Mouse (Mus musculus): ENCODE results near the gene Ephx4. TPM values are rescaled to one million over a fixed set of nuclear protein-coding genes. Genes with fewer than 3 reads are reported as not detected.

Ephx4 gene
- total RNA-seq, 2 experiments from 2014 or later = 50.8 to 57.2 TPM

- DNase-seq (ENCODE audit: extremely low spot score in 1 of 2, low spot score in 1 of 2) = no peak
Observed at GRCm38 (mm10) chr5:107421676-107422075, 19.1 kb downstream of the Ephx4 start.

- DNase-seq (ENCODE audit: extremely low spot score in 1 of 2, low spot score in 1 of 2) = no peak
Observed at GRCm38 (mm10) chr5:107431249-107431648, 28.7 kb downstream of the Ephx4 start, which contains the start of gene Lpcat2b. Lpcat2b (plus strand) TSS chr5:107431549.

- DNase-seq (ENCODE audit: extremely low spot score in 1 of 2, low spot score in 1 of 2) = no peak
Observed at GRCm38 (mm10) chr5:107434001-107434400, 31.5 kb downstream of the Ephx4 start.

GRCm38 (mm10) chr5:107436185-107436584 is 33.6 kb downstream of the Ephx4 start:
- DNase-seq (ENCODE audit: extremely low spot score in 1 of 2, low spot score in 1 of 2) = no peak

GRCm38 (mm10) chr5:107436587-107437209 is 34.2 kb downstream of the Ephx4 start:
- no peak for DNase-seq (ENCODE audit: extremely low spot score in 1 of 2, low spot score in 1 of 2)

- DNase-seq (ENCODE audit: extremely low spot score in 1 of 2, low spot score in 1 of 2) = peak; percentile 91 to 93
Observed at GRCm38 (mm10) chr5:107437464-107438281, 35.1 kb downstream of the Ephx4 start, which contains the start of gene Btbd8. Btbd8 (plus strand) TSS chr5:107437997.

GRCm38 (mm10) chr5:107438353-107438752 is 35.8 kb downstream of the Ephx4 start:
- DNase-seq (ENCODE audit: extremely low spot score in 1 of 2, low spot score in 1 of 2) = no peak

- DNase-seq (ENCODE audit: extremely low spot score in 1 of 2, low spot score in 1 of 2) = no peak
Observed at GRCm38 (mm10) chr5:107441881-107442280, 39.3 kb downstream of the Ephx4 start.

- DNase-seq (ENCODE audit: extremely low spot score in 1 of 2, low spot score in 1 of 2) = no peak
Observed at GRCm38 (mm10) chr5:107444251-107444650, 41.7 kb downstream of the Ephx4 start.

GRCm38 (mm10) chr5:107447977-107448376 is 45.4 kb downstream of the Ephx4 start:
- no peak for DNase-seq (ENCODE audit: extremely low spot score in 1 of 2, low spot score in 1 of 2)

GRCm38 (mm10) chr5:107448784-107449183 is 46.2 kb downstream of the Ephx4 start:
- no peak for DNase-seq (ENCODE audit: extremely low spot score in 1 of 2, low spot score in 1 of 2)

GRCm38 (mm10) chr5:107449620-107450019 is 47.1 kb downstream of the Ephx4 start:
- no peak for DNase-seq (ENCODE audit: extremely low spot score in 1 of 2, low spot score in 1 of 2)

- DNase-seq (ENCODE audit: extremely low spot score in 1 of 2, low spot score in 1 of 2) = no peak
Observed at GRCm38 (mm10) chr5:107450299-107450698, 47.8 kb downstream of the Ephx4 start.

GRCm38 (mm10) chr5:107462147-107463076 is 59.9 kb downstream of the Ephx4 start:
- DNase-seq (ENCODE audit: extremely low spot score in 1 of 2, low spot score in 1 of 2) = no peak

- DNase-seq (ENCODE audit: extremely low spot score in 1 of 2, low spot score in 1 of 2) = no peak
Observed at GRCm38 (mm10) chr5:107466501-107466900, 64.0 kb downstream of the Ephx4 start.

GRCm38 (mm10) chr5:107467098-107467497 is 64.6 kb downstream of the Ephx4 start:
- DNase-seq (ENCODE audit: extremely low spot score in 1 of 2, low spot score in 1 of 2) = no peak

- no peak for DNase-seq (ENCODE audit: extremely low spot score in 1 of 2, low spot score in 1 of 2)
Observed at GRCm38 (mm10) chr5:107470600-107471329, 68.2 kb downstream of the Ephx4 start.
